Mouse (Mus musculus) forebrain, embryonic 11.5 days (tissue): ENCODE data around the gene Aldh1a2. TPM values are rescaled to one million over a fixed set of nuclear protein-coding genes. Genes with fewer than 3 reads are reported as not detected.

Source experiments
- ATAC-seq: fragments of 200-750 bp; cut with Nextera tagmentation; replicated peaks from 2 replicates; pipeline ENCODE4 v1.8.0; 2017; ENCODE audit warnings: moderate TSS enrichment; ENCODE audit not compliant: low FRiP score
- DNase-seq: peaks from one replicate; pipeline ENCODE4 v3.0.0-alpha.2; 2017; ENCODE audit warnings: low spot score
- H3K27ac ChIP-seq: fragments of 300-500 bp; sonication (generic); 2 replicates; pipeline ENCODE4 v1.5.1; 2014; ENCODE audit warnings: low read depth, low read length
- H3K27me3 ChIP-seq: fragments of 300-500 bp; sonication (generic); 2 replicates; pipeline ENCODE4 v1.6.1; 2014; ENCODE audit warnings: mild to moderate bottlenecking, low read length, mixed read lengths; ENCODE audit not compliant: control insufficient read depth, insufficient read depth
- H3K36me3 ChIP-seq: fragments of 300-500 bp; sonication (generic); 2 replicates; pipeline ENCODE4 v1.6.1; 2014; ENCODE audit warnings: mild to moderate bottlenecking, low read length, moderate library complexity, mixed read lengths; ENCODE audit not compliant: control insufficient read depth, insufficient read depth
- H3K4me1 ChIP-seq: fragments of 300-500 bp; sonication (generic); replicated peaks from 2 replicates; pipeline ENCODE4 v1.6.1; 2014; ENCODE audit warnings: low read length, mixed read lengths; ENCODE audit not compliant: control insufficient read depth, insufficient read depth
- H3K4me2 ChIP-seq: fragments of 300-500 bp; sonication (generic); 2 replicates; pipeline ENCODE4 v1.6.1; 2014; ENCODE audit warnings: low read depth, mild to moderate bottlenecking, low read length, moderate library complexity, mixed read lengths; ENCODE audit not compliant: severe bottlenecking
- H3K4me3 ChIP-seq: fragments of 300-500 bp; sonication (generic); 2 replicates; pipeline ENCODE4 v1.5.1; 2014; ENCODE audit warnings: low read depth, low read length
- H3K9ac ChIP-seq: fragments of 300-500 bp; sonication (generic); 2 replicates; pipeline ENCODE4 v1.6.1; 2014; ENCODE audit warnings: low read length
- H3K9me3 ChIP-seq: fragments of 300-500 bp; sonication (generic); 2 replicates; pipeline ENCODE4 v1.6.1; 2016; ENCODE audit warnings: low read length, mixed read lengths; ENCODE audit not compliant: control insufficient read depth
- WGBS: fragments of 180-500 bp; shearing (Covaris S2); extraction: QIAGEN DNeasy Blood & Tissue Kit; methylation state at CpG from one replicate; pipeline ENCODE4 v1.1.7; 2014; 5-methylcytosine and 5-hydroxymethylcytosine counted together
- polyA plus RNA-seq: library from polyadenylated mRNA; unstranded; fragments of >200 nt; fragmentation: Nextera tagmentation; extraction: Ambion mirVana; gene quantifications from 2 replicates; pipeline ENCODE4 v1.2.1, GENCODE M21; 2014

Gene Aldh1a2
- polyA plus RNA-seq, 1 experiment from 2014 or later = 1.6 TPM

- ATAC-seq = no peak
- Histone ChIP-seq H3K4me1 (no peaks in the 10 kb centered on the region), H3K9me3 (no peaks in the 10 kb centered on the region), H3K36me3 (no peaks in the 10 kb centered on the region), H3K4me2 (no peak overlapping the region), H3K27me3 (no peaks in the 10 kb centered on the region), H3K27ac (no peak overlapping the region), H3K9ac (no peak overlapping the region), H3K4me3 (no peak overlapping the region)
- 82% methylated on average over 3 of the region's 3 CpGs for WGBS
- DNase-seq = no peak
Measured at GRCm38 (mm10) chr9:71337425-71337824, 121.8 kb downstream of the Aldh1a2 start.

GRCm38 (mm10) chr9:71340116-71340515, 124.5 kb downstream of the Aldh1a2 start:
- ATAC-seq (no peak), DNase-seq (no peak)
- Histone ChIP-seq H3K9ac (no peak overlapping the region), H3K9me3 (no peaks in the 10 kb centered on the region), H3K4me1 (no peaks in the 10 kb centered on the region), H3K27me3 (no peaks in the 10 kb centered on the region), H3K4me3 (no peak overlapping the region), H3K4me2 (no peak overlapping the region), H3K27ac (no peak overlapping the region), H3K36me3 (no peaks in the 10 kb centered on the region)
- 76% methylated on average over 5 of the region's 5 CpGs for WGBS

Other genes with a start within 250 kb of the Aldh1a2 start
- gene Aqp9, start 47.1 kb upstream of the Aldh1a2 start, polyA plus RNA-seq = 0.09 and 0.20 TPM in 2 replicates